Mouse (Mus musculus): ENCODE measurements around the gene Polr2e.
A peak's percentile ranks its signal among the peaks of the same experiment; 100 is the strongest.

The Polr2e gene

GRCm38 (mm10) chr10:80017361-80017760 is 22.2 kb downstream of the Polr2e start:
- DNase-seq (ENCODE audit: low spot score): no peak

GRCm38 (mm10) chr10:80016931-80017330 is 22.7 kb downstream of the Polr2e start:
- DNase-seq (ENCODE audit: low spot score): no peak

DNA sequence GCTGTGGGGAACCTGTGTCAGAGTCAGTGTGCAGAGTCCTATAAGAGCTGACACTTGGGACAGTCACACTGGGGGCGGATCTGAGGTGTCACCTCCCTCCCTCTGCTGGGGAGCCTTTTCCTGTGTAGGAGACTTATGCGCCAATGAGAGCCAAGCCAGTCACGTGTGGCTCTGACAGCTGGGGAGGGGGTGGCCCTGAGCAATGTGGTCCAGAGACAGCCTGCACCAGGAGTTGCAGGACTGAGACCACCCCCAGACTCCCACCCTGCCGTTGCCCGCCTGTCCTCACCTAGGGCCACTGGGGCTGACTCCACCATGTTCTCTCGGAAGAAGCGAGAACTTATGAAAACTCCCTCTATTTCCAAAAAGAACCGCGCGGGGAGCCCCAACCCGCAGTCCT is 23.1 kb downstream of the Polr2e start, which contains the start of gene Arhgap45:
Gene Arhgap45 (plus strand): TSS at position 143 of the 400 bp plus-strand sequence.
- no peak for DNase-seq (ENCODE audit: low spot score)

DNA sequence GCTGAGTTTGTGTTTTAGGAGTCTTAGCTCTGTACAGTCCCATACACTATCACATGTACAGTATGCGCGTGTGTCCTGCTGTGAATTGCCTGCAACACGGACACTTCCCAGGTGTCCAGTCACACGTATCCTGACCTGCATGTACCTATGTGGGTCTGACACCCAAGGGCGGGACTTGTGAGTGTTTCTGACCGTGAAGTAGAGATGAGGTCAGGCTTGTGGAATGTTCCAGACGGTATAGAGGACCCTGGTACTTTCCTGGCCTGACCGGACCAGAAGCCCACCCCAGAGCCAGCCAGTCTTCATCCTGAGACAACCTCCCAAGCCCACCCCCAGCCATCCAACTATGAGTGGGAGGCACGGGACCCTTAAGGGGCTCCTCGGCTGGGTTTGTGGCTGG is 24.0 kb downstream of the Polr2e start:
- no peak for DNase-seq (ENCODE audit: low spot score)

- no peak for DNase-seq (ENCODE audit: low spot score)
Measured at GRCm38 (mm10) chr10:80014484-80015290, 24.9 kb downstream of the Polr2e start.

GRCm38 (mm10) chr10:80013609-80014008 is 26.0 kb downstream of the Polr2e start:
- no peak for DNase-seq (ENCODE audit: low spot score)

GRCm38 (mm10) chr10:80011740-80012139 is 27.9 kb downstream of the Polr2e start:
- DNase-seq (ENCODE audit: low spot score): no peak

GRCm38 (mm10) chr10:80004233-80004705 is 35.3 kb downstream of the Polr2e start:
- no peak for DNase-seq (ENCODE audit: low spot score)

- no peak for DNase-seq (ENCODE audit: low spot score)
Measured at GRCm38 (mm10) chr10:80003374-80004232, 36.0 kb downstream of the Polr2e start.

DNA sequence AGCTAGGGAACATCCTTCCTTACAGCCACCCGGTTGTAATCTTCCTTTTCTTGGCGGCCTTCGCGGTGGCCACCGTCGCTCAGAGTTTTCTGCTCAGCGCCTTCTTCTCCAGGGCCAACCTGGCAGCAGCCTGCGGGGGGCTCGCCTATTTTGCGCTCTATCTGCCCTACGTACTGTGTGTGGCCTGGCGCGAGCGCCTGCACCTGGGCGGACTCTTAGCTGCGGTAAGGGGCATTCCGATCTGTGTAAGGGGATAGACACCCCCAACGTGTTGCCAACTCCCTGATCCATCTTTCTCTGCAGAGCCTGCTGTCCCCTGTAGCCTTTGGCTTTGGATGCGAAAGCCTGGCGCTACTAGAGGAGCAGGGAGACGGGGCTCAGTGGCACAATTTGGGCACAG is 36.8 kb downstream of the Polr2e start:
- no peak for DNase-seq (ENCODE audit: low spot score)

DNA sequence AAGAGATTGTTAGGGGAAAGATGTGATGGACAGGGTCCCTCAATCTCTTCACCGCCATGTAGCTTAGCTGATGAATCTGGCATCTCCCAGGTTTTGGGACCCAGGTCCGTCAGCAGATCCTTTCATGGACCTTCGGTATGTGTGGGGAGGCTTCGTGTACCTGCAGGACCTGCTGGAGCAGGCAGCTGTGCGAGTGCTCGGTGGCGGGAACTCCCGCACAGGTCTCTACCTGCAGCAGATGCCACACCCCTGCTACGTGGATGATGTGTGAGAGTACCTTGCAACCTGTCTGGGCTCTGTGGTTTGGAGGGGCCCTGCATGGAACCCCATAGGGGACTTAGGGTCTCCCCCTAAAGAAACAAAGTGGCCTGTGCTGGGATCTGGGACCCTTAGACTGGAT is 37.6 kb downstream of the Polr2e start:
- no peak for DNase-seq (ENCODE audit: low spot score)

- DNase-seq (ENCODE audit: low spot score): no peak
Measured at GRCm38 (mm10) chr10:79997819-79998218, 41.8 kb downstream of the Polr2e start.

- DNase-seq (ENCODE audit: low spot score): peak; percentile 95
Measured at GRCm38 (mm10) chr10:79997034-79997760, 42.4 kb downstream of the Polr2e start.

DNA sequence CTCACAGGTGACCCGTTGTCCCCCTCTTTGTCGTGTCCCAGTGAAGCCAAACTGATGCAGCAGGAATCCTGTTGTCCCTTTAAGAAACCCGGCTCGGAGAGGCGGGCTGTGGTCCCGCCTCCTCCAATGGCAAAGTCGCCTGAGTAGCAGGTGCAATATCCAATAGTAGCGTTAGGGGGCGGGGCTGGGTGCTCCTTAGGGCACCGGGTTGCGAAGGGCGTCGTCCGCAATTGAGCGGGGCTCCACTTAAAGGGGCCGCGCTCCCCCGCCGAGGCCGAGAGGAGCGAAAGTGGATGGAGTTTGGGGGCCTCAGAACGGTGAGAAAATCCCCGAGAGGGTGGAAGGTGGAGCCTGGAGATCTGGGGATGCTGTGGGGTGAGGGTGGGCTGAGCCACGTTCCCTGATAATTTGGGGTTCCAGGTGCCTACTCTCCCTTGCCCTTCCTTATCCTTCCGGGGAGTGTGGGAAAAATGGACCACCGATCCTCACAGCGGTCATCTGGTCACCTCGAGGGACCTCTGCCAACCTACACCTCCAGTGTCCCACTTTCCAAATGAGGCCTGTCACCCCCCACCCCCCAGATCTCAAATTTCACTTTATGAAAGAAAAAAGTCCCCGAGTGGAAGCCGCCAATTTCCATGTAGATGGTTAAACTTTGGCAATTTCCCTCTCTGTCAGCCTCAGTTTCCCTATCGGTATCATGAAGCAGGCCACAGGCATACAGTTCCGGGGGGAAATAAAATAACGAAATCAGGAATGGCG is 43.1 kb downstream of the Polr2e start, which contains the start of gene Abca7:
Gene Abca7 (plus strand): TSS at position 223 of the 762 bp plus-strand sequence.
- peak; percentile 93 for DNase-seq (ENCODE audit: low spot score)

GRCm38 (mm10) chr10:79995636-79996035 is 44.0 kb downstream of the Polr2e start:
- no peak for DNase-seq (ENCODE audit: low spot score)

DNA sequence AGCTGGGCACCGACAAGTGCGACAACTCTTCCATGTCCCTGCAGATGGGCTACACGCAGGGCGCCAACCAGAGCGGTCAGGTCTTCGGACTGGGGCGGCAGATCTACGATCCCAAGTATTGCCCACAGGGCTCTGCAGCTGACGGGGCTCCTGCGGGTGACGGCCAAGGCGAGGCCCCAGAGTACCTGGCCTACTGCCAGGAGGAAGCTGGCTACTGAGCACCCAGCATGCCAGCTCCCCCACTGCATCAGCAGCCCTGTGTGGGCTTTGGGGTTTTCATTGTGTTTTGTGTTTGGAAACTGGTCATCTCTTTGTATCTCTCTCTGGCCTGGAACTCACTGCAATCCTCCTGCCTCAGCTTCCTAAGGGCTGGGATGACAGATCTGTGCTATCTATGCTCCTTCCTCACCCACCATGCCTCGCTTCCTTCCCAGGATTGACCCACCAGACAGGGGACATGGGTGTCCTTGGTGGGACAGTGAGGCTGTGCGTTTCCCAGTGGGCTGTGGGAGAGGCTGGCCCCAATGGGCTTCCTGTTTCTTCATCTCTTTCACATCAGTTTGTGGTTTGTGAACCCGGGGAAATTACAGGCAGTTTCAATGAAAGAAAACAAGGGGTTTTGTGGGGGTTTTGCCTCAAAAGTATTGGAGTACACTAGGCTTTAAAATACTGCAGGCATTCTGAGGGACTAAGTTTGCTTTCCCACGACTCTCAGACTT is 45.0 kb downstream of the Polr2e start:
- no peak for DNase-seq (ENCODE audit: low spot score)

- DNase-seq (ENCODE audit: low spot score): no peak
Measured at GRCm38 (mm10) chr10:79991548-79991947, 48.0 kb downstream of the Polr2e start.

GRCm38 (mm10) chr10:79991099-79991498 is 48.5 kb downstream of the Polr2e start:
- no peak for DNase-seq (ENCODE audit: low spot score)

DNA sequence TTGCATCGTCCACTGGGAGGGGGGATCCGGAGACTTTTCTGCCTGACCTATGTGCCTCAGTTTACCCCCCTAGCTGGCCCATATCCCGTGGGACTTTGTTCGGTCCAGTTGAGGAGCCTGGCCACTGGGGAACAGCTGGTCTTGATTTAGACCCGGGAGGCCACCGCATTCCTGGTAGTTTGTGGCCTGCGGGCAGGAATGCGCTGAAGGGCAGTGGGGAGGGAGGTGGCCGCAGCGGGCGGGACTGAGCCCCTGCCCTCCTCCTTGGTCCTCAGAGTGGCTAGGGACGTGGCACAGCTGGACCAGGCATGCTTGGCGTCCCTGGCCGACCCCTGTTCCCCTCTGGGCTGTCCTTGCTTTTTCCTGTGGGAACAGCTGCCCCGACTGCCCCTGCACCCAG is 49.7 kb downstream of the Polr2e start:
- peak; percentile 77 for DNase-seq (ENCODE audit: low spot score)

DNA sequence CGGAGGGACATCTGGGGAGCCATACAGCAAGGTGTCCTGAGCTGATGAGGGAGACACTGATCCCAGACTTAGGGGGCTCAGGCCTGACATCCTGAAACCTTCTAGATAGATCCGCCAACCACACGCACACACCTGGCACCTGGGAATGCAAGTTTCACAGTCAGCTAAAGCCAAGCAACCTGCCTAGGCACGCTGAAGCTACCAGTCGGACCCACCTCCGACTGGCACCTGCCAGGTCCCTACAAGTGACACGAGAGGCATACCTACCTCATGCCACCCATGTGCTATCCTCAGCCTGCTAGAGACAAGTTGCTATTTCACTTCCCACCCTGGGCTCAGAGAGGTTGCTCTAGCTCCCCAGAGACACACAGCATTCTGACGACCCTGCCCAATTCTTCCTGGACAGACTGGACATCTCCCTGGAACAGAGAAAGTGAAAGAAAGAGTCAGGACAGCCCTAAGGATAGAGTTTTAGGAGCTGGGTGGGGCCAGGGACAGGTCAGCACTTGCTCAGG is 50.3 kb downstream of the Polr2e start:
- no peak for DNase-seq (ENCODE audit: low spot score)

Measured in embryo, embryonic 10 days (tissue).